Mouse (Mus musculus): ENCODE data around the gene Parvg. TPM values are rescaled to one million over a fixed set of nuclear protein-coding genes. Genes with fewer than 3 reads are reported as not detected.

Parvg gene
- total RNA-seq, 2 experiments from 2014 or later = 1.2 to 1.5 TPM

GRCm38 (mm10) chr15:84301026-84301425, 22.8 kb upstream of the Parvg start:
- peak; percentile 58 for DNase-seq
- intact Hi-C loops (cut with DNase I; ENCODE audit: low total_unique reads) = no loop called here

- intact Hi-C loops (cut with DNase I; ENCODE audit: low total_unique reads) = no loop called here
Measured at GRCm38 (mm10) chr15:84301641-84302420, 22.0 kb upstream of the Parvg start.

GRCm38 (mm10) chr15:84303264-84303663, 20.6 kb upstream of the Parvg start:
- intact Hi-C loops (cut with DNase I; ENCODE audit: low total_unique reads) = no loop called here

More at GRCm38 (mm10) chr15:84301641-84302420, 22.0 kb upstream of the Parvg start:
- DNase-seq = no peak

GRCm38 (mm10) chr15:84305333-84305732, 18.5 kb upstream of the Parvg start:
- no peak for DNase-seq
- intact Hi-C loops (cut with DNase I; ENCODE audit: low total_unique reads) = no loop called here

More at GRCm38 (mm10) chr15:84303264-84303663, 20.6 kb upstream of the Parvg start:
- DNase-seq = no peak

- no peak for DNase-seq
- intact Hi-C loops (cut with DNase I; ENCODE audit: low total_unique reads) = no loop called here
Measured at GRCm38 (mm10) chr15:84310271-84310670, 13.6 kb upstream of the Parvg start.

GRCm38 (mm10) chr15:84311295-84312085, 12.3 kb upstream of the Parvg start:
- no peak for DNase-seq
- intact Hi-C loops (cut with DNase I; ENCODE audit: low total_unique reads) = no loop called here

- DNase-seq = no peak
- intact Hi-C loops (cut with DNase I; ENCODE audit: low total_unique reads) = no loop called here
Measured at GRCm38 (mm10) chr15:84312878-84313565, 10.8 kb upstream of the Parvg start.

- DNase-seq = no peak
- intact Hi-C loops (cut with DNase I; ENCODE audit: low total_unique reads) = no loop called here
Measured at GRCm38 (mm10) chr15:84313566-84313878, 10.3 kb upstream of the Parvg start.

- intact Hi-C loops (cut with DNase I; ENCODE audit: low total_unique reads) = no loop called here
- no peak for DNase-seq
Measured at GRCm38 (mm10) chr15:84314420-84315080, 9.3 kb upstream of the Parvg start.

- intact Hi-C loops (cut with DNase I; ENCODE audit: low total_unique reads) = no loop called here
Measured at GRCm38 (mm10) chr15:84315276-84316046, 8.4 kb upstream of the Parvg start.

GRCm38 (mm10) chr15:84319393-84319792, 4.4 kb upstream of the Parvg start:
- DNase-seq = no peak
- intact Hi-C loops (cut with DNase I; ENCODE audit: low total_unique reads) = no loop called here

More at GRCm38 (mm10) chr15:84315276-84316046, 8.4 kb upstream of the Parvg start:
- DNase-seq = no peak

GRCm38 (mm10) chr15:84321544-84322174, 2.2 kb upstream of the Parvg start:
- intact Hi-C loops (cut with DNase I; ENCODE audit: low total_unique reads) = no loop called here
- no peak for DNase-seq

GRCm38 (mm10) chr15:84324870-84325553, 1.2 kb downstream of the Parvg start:
- intact Hi-C loops (cut with DNase I; ENCODE audit: low total_unique reads) = no loop called here
- no peak for DNase-seq

- intact Hi-C loops (cut with DNase I; ENCODE audit: low total_unique reads) = no loop called here
- no peak for DNase-seq
Measured at GRCm38 (mm10) chr15:84325736-84326135, 1.9 kb downstream of the Parvg start.

GRCm38 (mm10) chr15:84328870-84329269, 5.0 kb downstream of the Parvg start:
- intact Hi-C loops (cut with DNase I; ENCODE audit: low total_unique reads) = no loop called here
- no peak for DNase-seq

- intact Hi-C loops (cut with DNase I; ENCODE audit: low total_unique reads) = no loop called here
- DNase-seq = no peak
Measured at GRCm38 (mm10) chr15:84329940-84330339, 6.1 kb downstream of the Parvg start.

GRCm38 (mm10) chr15:84331066-84331612, 7.3 kb downstream of the Parvg start:
- intact Hi-C loops (cut with DNase I; ENCODE audit: low total_unique reads) = no loop called here
- no peak for DNase-seq

All from gastrocnemius, postnatal 14 days (tissue).